Mouse (Mus musculus) Patski (cell line): ENCODE results near the gene Habp4. TPM values are rescaled to one million over a fixed set of nuclear protein-coding genes. Genes with fewer than 3 reads are reported as not detected.

ENCODE experiments used
- ATAC-seq: fragments of 100-300 bp; one replicate; pipeline ENCODE4 v1.8.0; 2021
- CTCF ChIA-PET: fragments of 350-600 bp; sonication (Branson Sonifier 250); formaldehyde crosslinking; loops from one replicate; lab custom pipeline; 2022; ENCODE audit warnings: inconsistent platforms; lab: Charles Lee
- POLR2A ChIA-PET: fragments of 350-600 bp; sonication (Branson Sonifier 250); formaldehyde crosslinking; loops from one replicate; lab custom pipeline; 2022; ENCODE audit warnings: antibody characterized with exemption, inconsistent platforms; lab: Charles Lee
- DNase-seq: peaks from one replicate; pipeline ENCODE4 v3.0.0-alpha.2; 2011; ENCODE audit warnings: low read depth, low spot score
- H3K27me3 ChIP-seq: fragments of 371-371 bp; one replicate; pipeline ENCODE4 v1.5.1; 2021
- CTCF ChIP-seq: fragments of 100-300 bp; IDR thresholded peaks from one replicate; pipeline ENCODE4 v1.5.1; 2021
- in situ Hi-C: fragments of 300-500 bp; cut with MboI; formaldehyde crosslinking; loops from 3 replicates; pipeline ENCODE4 v1.11.1; 2018; ENCODE audit warnings: low pct_unique_long_range_greater_than_20kb, mixed read lengths
- polyA plus RNA-seq: library from polyadenylated mRNA; unstranded; gene quantifications from one replicate; pipeline ENCODE4 v1.2.3, GENCODE M21; 2021

The Habp4 gene
- polyA plus RNA-seq, 1 experiment from 2014 or later, result 65.7 TPM

GRCm38 (mm10) chr13:64152241-64152669 lies 9.4 kb upstream of the Habp4 start:
- TF ChIP-seq CTCF, result no peak
- CTCF ChIA-PET, result interaction anchor here (1.1 kb wide), 1 partner anchor 35 kb away, joined by 3 read pairs; no protein-coding TSS in a partner anchor
- DNase-seq (no peak), ATAC-seq (peak; percentile 13)
- in situ Hi-C loops, result loop anchor here (10.0 kb wide), 1 partner anchor 253 kb away; no protein-coding TSS in a partner anchor
- POLR2A ChIA-PET, result no interaction called here
- H3K27me3 ChIP-seq, result no peaks in the 10 kb centered on the region

- CTCF ChIA-PET, result no interaction called here
- ATAC-seq, result peak; percentile 1
- no peak for TF ChIP-seq CTCF
- POLR2A ChIA-PET, result no interaction called here
- no peaks in the 10 kb centered on the region for H3K27me3 ChIP-seq
- in situ Hi-C loops, result loop anchor here (10.0 kb wide), 1 partner anchor 252 kb away; no protein-coding TSS in a partner anchor
- no peak for DNase-seq
Observed at GRCm38 (mm10) chr13:64152671-64153082, 8.9 kb upstream of the Habp4 start.

GRCm38 (mm10) chr13:64153083-64153682 lies 8.4 kb upstream of the Habp4 start, which contains the start of gene Zfp367:
TSS of gene Zfp367 (minus strand) at chr13:64153202.
- DNase-seq (peak; percentile 93), ATAC-seq (peak; percentile 89)

GRCm38 (mm10) chr13:64153751-64154267 lies 7.8 kb upstream of the Habp4 start:
- CTCF ChIA-PET, result interaction anchor here (2.3 to 2.9 kb wide), 2 partner anchors 10 to 26 kb away, joined by 8 to 11 read pairs; no protein-coding TSS in a partner anchor
- in situ Hi-C loops, result loop anchor here (10.0 kb wide), 1 partner anchor 251 kb away; no protein-coding TSS in a partner anchor

More at GRCm38 (mm10) chr13:64153083-64153682, 8.4 kb upstream of the Habp4 start, which contains the start of gene Zfp367:
- in situ Hi-C loops, result loop anchor here (10.0 kb wide), 1 partner anchor 252 kb away; no protein-coding TSS in a partner anchor
- ChIA-PET CTCF (no interaction called here), POLR2A (no interaction called here)
- H3K27me3 ChIP-seq, result no peaks in the 10 kb centered on the region
- TF ChIP-seq CTCF, result no peak

GRCm38 (mm10) chr13:64154651-64155050 lies 7.0 kb upstream of the Habp4 start:
- ATAC-seq (no peak), DNase-seq (no peak)
- no peaks in the 10 kb centered on the region for H3K27me3 ChIP-seq
- TF ChIP-seq CTCF, result no peak
- ChIA-PET CTCF (interaction anchor here (0.8 to 2.9 kb wide), 4 partner anchors 11 to 238 kb away, joined by 3 to 11 read pairs (median 6); no protein-coding TSS in a partner anchor), POLR2A (interaction anchor here (1.2 kb wide), 1 partner anchor 14 kb away, joined by 4 read pairs; no protein-coding TSS in a partner anchor)
- in situ Hi-C loops, result loop anchor here (10.0 kb wide), 1 partner anchor 250 kb away; no protein-coding TSS in a partner anchor

More at GRCm38 (mm10) chr13:64153751-64154267, 7.8 kb upstream of the Habp4 start:
- POLR2A ChIA-PET, result no interaction called here
- no peaks in the 10 kb centered on the region for H3K27me3 ChIP-seq
- ATAC-seq (peak; percentile 32), DNase-seq (peak; percentile 79)
- no peak for TF ChIP-seq CTCF

- DNase-seq (peak; percentile 90), ATAC-seq (peak; percentile 55)
- in situ Hi-C loops, result loop anchor here (10.0 kb wide), 1 partner anchor 250 kb away; no protein-coding TSS in a partner anchor
- TF ChIP-seq CTCF, result no peak
- no peaks in the 10 kb centered on the region for H3K27me3 ChIP-seq
- ChIA-PET POLR2A (interaction anchor here (0.7 to 1.2 kb wide), 2 partner anchors 9 to 14 kb away, joined by 3 to 4 read pairs; no protein-coding TSS in a partner anchor), CTCF (interaction anchor here (0.8 to 2.9 kb wide), 4 partner anchors 11 to 237 kb away, joined by 3 to 11 read pairs (median 6); no protein-coding TSS in a partner anchor)
Observed at GRCm38 (mm10) chr13:64155171-64155571, 6.5 kb upstream of the Habp4 start.

- DNase-seq, result no peak
- no peak for TF ChIP-seq CTCF
- H3K27me3 ChIP-seq, result no peaks in the 10 kb centered on the region
- CTCF ChIA-PET, result no interaction called here
- POLR2A ChIA-PET, result interaction anchor here (1.2 kb wide), 1 partner anchor 149 kb away, joined by 3 read pairs; no protein-coding TSS in a partner anchor
- no peak for ATAC-seq
- in situ Hi-C loops, result loop anchor here (10.0 kb wide), 1 partner anchor 248 kb away; no protein-coding TSS in a partner anchor
Observed at GRCm38 (mm10) chr13:64156966-64157365, 4.7 kb upstream of the Habp4 start.

- POLR2A ChIA-PET, result interaction anchor here (1.0 kb wide), 1 partner anchor 16 kb away, joined by 3 read pairs; no protein-coding TSS in a partner anchor
- CTCF ChIA-PET, result interaction anchor here (2.9 kb wide), 1 partner anchor 18 kb away, joined by 11 read pairs; no protein-coding TSS in a partner anchor
- DNase-seq (no peak), ATAC-seq (peak; percentile 48)
- H3K27me3 ChIP-seq, result no peaks in the 10 kb centered on the region
- no peak for TF ChIP-seq CTCF
- in situ Hi-C loops, result no loop called here
Observed at GRCm38 (mm10) chr13:64161916-64162611, 440 bp downstream of the Habp4 start.

- in situ Hi-C loops, result no loop called here
- no peaks in the 10 kb centered on the region for H3K27me3 ChIP-seq
- no peak for TF ChIP-seq CTCF
- no peak for ATAC-seq
- ChIA-PET CTCF (interaction anchor here (0.8 to 2.9 kb wide), 2 partner anchors 11 to 18 kb away, joined by 3 to 11 read pairs; no protein-coding TSS in a partner anchor), POLR2A (interaction anchor here (0.5 to 1.0 kb wide), 2 partner anchors 16 to 49 kb away, joined by 3 to 6 read pairs; no protein-coding TSS in a partner anchor)
- DNase-seq, result no peak
Observed at GRCm38 (mm10) chr13:64162626-64163025, 1.0 kb downstream of the Habp4 start.
